Mouse (Mus musculus) small intestine, adult 2 months (tissue): ENCODE data around the gene Napa.

Experiments used
- CTCF ChIP-seq: fragments of 200-500 bp; IDR thresholded peaks from 2 replicates; pipeline ENCODE4 v1.5.1; 2012; ENCODE audit warnings: low read depth, mild to moderate bottlenecking, control low read depth, inconsistent platforms, low read length, moderate library complexity, mixed read lengths; ENCODE audit not compliant: insufficient replicate concordance, insufficient read length; ENCODE audit errors: extremely low read depth
- POLR2A ChIP-seq: fragments of 200-500 bp; IDR thresholded peaks from 2 replicates; pipeline ENCODE4 v1.6.1; 2012; ENCODE audit warnings: low read depth, mild to moderate bottlenecking, control low read depth, inconsistent platforms, low read length, moderate library complexity

GRCm38 (mm10) chr7:16108886-16109542 is 10.8 kb downstream of the Napa start:
- TF ChIP-seq CTCF (no peak), POLR2A (no peak)
